Mouse (Mus musculus): ENCODE data around the gene Lipe.
A peak's percentile ranks its signal among the peaks of the same experiment; 100 is the strongest.
"Not testable (repeated sequence)": the region's sequence is repeated elsewhere in the genome, so short reads cannot be mapped to it uniquely, and the experiment has no call there.

Lipe gene

GRCm38 (mm10) chr7:25411861-25412260, 13.4 kb upstream of the Lipe start:
- DNase-seq = no peak

- no peak for DNase-seq
These were observed 12.6 kb upstream of the Lipe start for GRCm38 (mm10) chr7:25410969-25411615.

DNA sequence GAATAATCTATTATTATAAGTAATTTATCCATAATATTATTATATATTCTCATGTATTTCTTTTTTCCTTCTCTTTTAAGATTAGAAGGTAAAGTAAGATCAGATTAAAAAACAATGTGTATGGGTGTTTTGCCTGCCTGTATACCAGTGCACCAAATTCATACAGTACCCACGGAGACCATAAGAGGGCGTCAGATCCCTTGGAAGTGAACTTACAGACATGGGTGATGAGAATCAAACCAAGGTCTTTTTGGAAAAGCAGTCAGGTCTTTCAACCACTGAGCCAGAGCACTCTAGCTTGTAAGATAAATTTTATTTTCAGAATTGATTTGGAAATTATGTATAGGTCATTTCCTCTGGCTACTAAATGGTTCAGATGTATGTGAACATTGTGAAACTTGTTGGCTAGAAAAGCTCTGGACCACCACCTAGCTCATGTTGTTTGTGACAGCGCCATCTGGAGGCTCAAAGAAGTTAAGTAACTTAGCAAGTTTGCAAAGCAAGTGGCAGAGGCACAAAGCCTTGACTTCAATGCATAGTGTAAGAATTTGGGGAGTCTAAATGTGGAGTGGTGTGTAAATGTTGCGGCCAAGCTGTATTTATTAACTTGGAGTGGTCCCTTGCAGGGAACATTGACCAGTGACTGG, 10.7 kb upstream of the Lipe start:
- no peak for DNase-seq

GRCm38 (mm10) chr7:25406468-25406867, 8.0 kb upstream of the Lipe start:
- no peak for DNase-seq

- DNase-seq = peak; percentile 78
These were observed 4.2 kb upstream of the Lipe start for GRCm38 (mm10) chr7:25402671-25403101.

GRCm38 (mm10) chr7:25401986-25402385, 3.5 kb upstream of the Lipe start:
- no peak for DNase-seq

DNA sequence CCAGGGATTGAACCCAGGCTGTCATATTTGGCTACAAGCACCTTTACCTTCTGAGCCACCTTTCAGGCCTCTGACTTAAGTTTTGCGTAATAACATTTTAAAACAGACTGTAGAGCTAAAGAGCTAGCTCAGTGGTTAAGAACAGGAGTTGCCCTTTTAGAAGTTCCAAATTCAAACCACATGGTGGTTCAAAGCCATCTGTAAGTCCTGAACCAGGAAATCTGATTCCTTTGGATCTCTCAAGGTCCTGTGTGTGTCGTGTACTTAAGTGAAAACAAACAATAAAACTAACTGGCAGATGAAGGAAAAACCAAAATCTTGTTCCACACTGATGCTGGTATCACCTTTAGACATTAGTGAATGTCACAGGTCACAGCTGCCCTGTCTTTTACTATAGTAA, 3.0 kb upstream of the Lipe start:
- no peak for DNase-seq

DNA sequence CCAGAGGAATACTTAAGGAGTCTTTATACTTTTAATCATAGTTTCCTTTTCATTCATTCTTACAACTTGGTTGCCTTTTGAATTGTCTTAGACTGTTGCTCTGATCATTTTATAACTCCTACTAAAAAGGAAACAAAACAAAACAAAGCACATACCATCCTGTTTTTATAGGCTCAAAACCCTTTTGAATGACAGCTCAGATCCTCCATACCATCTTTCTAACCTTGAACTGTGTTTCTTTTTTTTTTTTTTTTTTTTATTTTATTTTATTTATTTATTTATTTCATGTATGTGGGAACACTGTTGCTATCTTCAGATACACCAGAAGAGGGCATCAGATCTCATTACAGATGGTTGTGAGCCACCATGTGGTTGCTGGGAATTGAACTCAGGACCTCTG, 518 bp upstream of the Lipe start:
- not testable (repeated sequence) for DNase-seq

DNA sequence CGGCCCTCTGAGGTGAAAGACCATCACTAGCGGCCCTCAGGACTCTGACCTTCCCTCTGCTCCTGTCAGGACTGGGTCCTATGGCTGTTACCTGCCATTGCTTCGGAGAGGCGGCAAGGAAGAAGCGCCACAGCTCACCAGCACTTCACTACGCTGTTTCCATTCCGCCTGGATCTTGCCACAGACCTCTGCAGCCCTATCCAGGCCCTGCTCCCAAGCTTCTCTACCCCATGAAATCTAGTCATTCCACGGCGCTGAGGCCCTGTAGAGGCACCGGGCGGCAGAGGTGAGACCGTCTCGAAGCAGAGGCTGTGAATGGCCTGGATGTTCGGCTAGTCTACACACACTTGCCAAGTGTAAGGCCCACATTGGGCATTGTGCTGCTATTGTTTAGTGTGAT, 1.9 kb downstream of the Lipe start:
- no peak for DNase-seq

GRCm38 (mm10) chr7:25395558-25396521, 2.7 kb downstream of the Lipe start:
- DNase-seq = peak; percentile 97

DNA sequence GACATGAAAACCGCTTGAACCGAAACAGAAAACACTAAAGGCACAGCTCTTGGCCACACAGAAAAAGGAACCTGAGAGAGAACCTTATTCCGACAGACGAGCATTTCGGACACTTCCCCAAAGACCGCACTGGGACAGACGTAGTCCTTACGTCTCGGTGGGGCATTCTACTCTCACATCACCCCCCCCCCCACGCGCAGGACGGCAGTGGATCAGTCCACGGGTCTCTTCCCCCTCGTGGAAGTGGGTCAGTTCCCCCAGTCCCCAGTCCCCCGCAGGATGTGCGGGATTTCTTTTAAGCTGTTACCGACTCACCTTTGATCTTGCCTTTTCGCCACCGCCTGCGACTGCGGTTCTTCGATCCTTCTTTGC, 3.3 kb downstream of the Lipe start:
- no peak for DNase-seq

DNA sequence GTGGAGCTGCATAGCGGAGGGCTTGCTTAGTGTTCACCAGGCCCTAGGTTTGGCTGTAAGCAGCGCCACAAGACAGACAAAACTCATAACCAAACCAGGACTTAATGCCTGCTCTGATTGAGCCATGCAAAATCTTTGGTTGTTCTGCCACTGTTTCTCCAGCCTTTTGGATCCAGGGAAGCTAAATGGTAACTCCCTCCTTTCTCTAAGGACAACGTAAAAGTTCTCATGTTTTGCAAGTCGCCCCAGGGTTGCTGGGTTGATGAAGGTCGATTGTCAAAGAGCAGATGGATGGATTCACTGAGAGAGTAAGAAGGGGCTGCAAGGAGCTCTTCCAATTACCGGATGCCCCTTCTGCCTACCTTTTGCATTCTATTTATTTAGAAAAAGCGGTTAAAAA, 3.8 kb downstream of the Lipe start:
- DNase-seq = no peak

DNA sequence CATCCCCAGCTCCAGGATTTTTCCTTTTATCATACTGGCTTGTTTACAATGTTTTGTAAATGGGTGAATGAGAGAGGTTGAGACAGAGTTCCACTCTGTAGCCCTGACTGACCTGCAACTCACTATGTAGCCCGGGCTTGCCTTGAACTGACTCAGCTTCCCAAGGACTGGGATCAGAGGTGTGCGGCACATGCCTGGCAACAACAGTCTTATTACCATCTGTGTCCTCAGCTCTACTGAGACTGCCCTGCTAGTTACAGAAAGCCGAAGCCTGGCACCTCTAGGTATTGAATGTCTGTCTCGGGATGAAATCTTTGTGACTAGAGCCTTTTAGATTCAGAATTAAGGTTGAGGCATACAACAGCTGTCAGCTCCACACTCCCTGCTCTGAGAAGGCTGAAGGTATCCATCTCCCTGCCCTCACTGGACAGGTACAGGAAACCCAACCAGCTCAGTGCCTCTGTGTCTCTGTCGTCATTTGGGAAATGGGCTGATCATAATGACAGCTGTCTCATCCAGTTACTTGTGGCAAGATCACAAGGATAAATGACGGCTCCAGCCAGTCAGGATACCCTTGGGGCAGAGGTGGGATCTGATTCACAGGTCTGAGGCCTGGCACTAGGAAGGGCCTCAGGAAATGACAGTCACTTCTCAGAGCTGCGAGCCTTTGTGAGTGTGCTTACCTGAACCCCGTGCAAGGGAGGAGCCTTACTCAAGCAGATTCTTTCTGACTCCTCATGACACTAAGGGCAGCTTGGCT, 4.9 kb downstream of the Lipe start:
- DNase-seq = no peak

DNA sequence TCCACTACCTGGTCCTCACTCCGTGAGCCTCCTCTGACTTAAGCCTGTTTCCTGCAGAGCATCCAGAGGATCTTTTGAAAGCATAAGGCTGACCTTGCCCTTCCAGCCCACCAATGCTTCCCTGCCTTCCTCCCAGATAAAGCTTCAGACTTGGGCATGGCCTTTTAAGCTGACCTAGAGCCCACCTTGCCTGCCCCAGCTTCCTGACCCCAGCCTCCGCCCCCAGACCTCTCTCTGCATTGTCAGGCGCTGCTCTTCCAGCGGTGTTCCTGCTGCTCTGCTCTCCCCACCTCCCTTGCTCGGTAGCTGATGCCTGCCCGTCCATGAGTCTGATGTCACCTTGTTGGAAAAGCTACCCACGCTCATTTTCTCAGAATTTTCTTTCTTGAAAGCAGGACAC, 5.7 kb downstream of the Lipe start:
- no peak for DNase-seq

DNA sequence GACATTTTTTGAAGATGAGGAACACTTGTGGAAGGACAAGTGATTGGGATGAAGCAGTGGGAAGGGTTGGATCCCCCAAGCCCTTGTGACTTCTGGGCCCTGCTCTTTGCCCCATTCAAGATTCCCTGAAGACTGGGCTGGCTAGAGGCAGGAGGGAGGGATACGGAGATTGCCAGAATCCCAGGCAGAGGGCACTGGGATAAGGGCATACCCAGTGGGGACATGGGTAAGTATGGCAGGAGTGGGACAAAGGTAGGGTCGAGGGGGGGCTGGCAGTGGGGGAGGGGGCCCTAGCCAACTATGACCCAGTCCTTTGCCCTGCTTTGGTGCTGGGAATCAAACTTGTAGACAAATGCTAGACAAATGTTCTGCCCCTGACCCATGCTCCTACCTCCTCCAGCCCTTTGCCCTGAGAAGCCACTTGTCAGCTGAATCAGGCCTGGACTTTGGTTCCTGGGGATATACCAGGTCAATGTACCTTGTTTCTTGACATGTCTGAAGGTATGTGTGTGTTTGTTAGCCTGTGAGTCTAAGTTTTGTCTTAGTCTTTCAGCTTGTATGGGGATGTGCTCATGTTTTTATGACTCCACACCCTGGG, 6.6 kb downstream of the Lipe start:
- DNase-seq = peak; percentile 59

- no peak for DNase-seq
These were observed 7.5 kb downstream of the Lipe start for GRCm38 (mm10) chr7:25390986-25391385.

DNA sequence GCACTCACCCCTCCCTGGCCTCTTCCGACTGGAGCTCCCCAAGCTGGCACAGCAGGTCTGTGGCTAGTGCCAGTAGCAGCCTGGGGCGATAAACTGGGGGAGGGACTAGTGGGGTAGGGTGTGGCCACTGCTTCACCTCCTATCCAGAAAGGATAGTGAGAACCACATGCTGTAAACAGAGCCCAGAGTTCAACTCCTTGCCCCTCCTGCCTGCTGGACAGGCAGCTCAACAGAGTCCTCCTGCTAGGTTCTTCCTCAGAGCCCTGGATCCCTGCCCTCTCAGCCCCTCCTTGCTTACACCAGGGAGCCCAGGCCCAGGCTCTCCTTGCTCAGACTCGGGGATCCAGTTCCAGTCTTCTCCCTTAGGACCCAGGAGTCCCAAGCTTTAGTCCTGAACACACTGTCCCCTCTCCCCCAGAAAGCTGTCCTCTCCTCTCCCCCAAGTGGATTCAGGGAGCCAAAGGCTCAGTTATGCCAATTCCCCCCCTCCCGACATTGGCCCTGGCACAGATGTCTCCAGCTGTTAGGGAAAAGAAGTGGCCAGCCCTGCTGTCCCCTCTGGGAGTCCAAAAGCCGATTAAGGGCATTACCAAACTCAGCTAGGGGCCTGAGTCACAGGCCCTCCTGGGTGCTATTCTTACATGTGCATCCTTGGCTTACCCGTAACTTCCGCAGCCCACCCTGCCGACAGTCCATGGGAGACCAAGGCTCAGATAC, 8.3 kb downstream of the Lipe start:
- DNase-seq = peak; percentile 85

DNA sequence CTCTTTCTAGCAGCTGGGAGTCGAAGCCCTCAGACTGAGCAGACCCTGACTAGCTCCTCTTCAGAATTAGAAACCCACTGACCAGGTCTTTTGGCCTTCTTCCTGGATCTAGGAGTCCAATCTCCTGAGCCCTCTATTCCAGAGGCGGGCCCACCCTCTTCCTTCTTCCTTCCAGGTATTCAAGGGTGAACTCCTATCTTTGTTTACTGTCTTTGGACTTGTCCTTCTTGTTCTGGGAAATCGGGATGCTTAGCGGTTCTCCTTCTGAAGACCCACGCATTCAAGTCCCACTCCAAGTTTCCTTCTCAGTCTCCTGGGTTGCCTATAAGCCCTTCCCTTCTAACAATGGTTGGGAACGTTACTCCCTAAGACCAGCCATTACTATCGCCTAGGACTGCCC, 9.6 kb downstream of the Lipe start:
- no peak for DNase-seq

GRCm38 (mm10) chr7:25387811-25388440, 10.6 kb downstream of the Lipe start:
- no peak for DNase-seq

DNA sequence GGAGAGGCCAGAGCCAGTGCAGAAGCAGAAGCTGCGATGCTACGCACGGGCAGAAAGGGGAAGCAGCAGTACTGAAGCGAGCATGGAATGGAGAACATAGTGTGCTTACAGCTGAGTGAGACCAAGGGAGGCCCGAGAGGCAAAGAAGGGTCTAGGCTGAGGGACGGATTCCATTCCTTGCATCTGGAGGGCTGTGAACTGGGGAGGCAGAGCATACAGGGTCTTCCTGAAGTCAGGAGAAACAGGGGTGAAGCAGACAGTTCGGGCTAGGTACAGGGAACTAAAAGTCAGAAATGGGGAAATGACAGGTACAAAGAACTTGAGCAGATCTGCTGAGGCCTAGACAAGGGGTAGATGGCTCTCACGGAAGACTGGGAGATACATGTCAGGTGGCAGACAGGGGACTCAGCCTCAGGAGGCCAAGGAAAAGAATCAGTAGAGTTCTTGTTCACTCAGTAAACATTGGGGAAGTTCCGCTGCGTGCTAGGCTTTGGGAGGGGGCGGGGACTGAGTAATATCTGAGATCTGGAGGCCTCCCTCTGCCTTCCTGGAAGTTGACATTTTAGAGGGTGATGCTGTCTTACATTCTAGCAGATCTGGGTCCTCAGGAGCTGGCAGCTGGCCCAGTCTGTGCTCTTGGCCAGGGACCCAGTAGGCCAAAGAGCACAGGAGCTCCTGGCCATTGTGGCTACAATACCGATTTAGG, 12.5 kb downstream of the Lipe start:
- DNase-seq = peak; percentile 93

- DNase-seq = no peak
These were observed 13.3 kb downstream of the Lipe start for GRCm38 (mm10) chr7:25385259-25385658.

All from kidney, adult 18-20 months (tissue).